Mouse (Mus musculus): ENCODE results near the gene Tfap4. TPM values are rescaled to one million over a fixed set of nuclear protein-coding genes. Genes with fewer than 3 reads are reported as not detected.
A peak's percentile ranks its signal among the peaks of the same experiment; 100 is the strongest.

Gene Tfap4
- polyA plus RNA-seq, 1 experiment, result 1.9 TPM

GRCm38 (mm10) chr16:4597296-4597695 lies 37.6 kb upstream of the Tfap4 start:
- no peaks in the 10 kb centered on the region for H3K27me3 ChIP-seq (ENCODE audit: control insufficient read depth, insufficient read depth, low read length)
- H3K4me3 ChIP-seq (ENCODE audit: control insufficient read depth, low read depth, low read length), result no peak overlapping the region
- TF ChIP-seq CTCF (IDR thresholded peaks at IDR 0.05; ENCODE audit: control insufficient read depth, insufficient read depth, insufficient replicate concordance, low read depth, low read length) (no peak), POLR2A (IDR thresholded peaks at IDR 0.05; ENCODE audit: control insufficient read depth, low read depth, low read length) (no peak)
- no peaks in the 10 kb centered on the region for H3K36me3 ChIP-seq (ENCODE audit: control insufficient read depth, insufficient read depth, low read length)
- no peak overlapping the region for H3K27ac ChIP-seq (ENCODE audit: control insufficient read depth, insufficient read depth, low read depth, low read length)
- peaks cover 14% of the 10 kb centered on the region for H3K4me1 ChIP-seq (ENCODE audit: control insufficient read depth, insufficient read depth, low read length)

- Histone ChIP-seq H3K27ac (ENCODE audit: control insufficient read depth, insufficient read depth, low read depth, low read length) (no peak overlapping the region), H3K36me3 (ENCODE audit: control insufficient read depth, insufficient read depth, low read length) (no peaks in the 10 kb centered on the region), H3K4me1 (ENCODE audit: control insufficient read depth, insufficient read depth, low read length) (peaks cover 12% of the 10 kb centered on the region)
Measured at GRCm38 (mm10) chr16:4596836-4597235, 37.2 kb upstream of the Tfap4 start.

DNA sequence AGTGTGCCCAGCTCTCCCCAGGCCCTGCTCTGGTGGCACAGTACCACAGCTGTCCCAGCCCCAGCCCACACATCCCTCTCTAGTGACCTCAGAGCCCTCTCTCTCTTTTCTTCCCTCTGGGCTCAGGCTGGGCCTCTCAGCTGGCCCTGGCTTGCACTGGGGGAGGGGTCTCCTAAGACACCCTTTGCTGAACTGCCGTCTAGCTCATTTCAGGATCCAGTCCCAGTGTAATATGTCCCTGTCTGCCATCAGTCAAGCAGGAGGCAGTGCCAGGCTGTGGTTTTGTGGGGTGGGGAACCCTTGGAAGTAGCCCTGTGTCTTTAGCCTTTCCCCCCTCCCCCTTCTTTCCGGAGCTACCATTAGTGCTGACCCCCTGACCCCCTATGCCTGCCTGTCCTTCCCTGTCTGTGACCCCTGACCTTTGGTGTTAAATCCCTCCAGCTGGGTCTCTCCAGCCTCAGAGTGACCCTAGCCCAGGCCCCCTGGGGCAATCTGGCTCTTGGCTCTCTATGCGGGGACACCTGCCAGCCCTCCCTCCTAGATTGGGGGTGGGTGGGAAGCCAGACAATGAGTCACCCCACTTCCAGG lies 36.6 kb upstream of the Tfap4 start:
- H3K4me1 ChIP-seq (ENCODE audit: control insufficient read depth, insufficient read depth, low read length), result peaks cover 12% of the 10 kb centered on the region

More at GRCm38 (mm10) chr16:4596836-4597235, 37.2 kb upstream of the Tfap4 start:
- no peak overlapping the region for H3K4me3 ChIP-seq (ENCODE audit: control insufficient read depth, low read depth, low read length)
- TF ChIP-seq POLR2A (IDR thresholded peaks at IDR 0.05; ENCODE audit: control insufficient read depth, low read depth, low read length) (no peak), CTCF (IDR thresholded peaks at IDR 0.05; ENCODE audit: control insufficient read depth, insufficient read depth, insufficient replicate concordance, low read depth, low read length) (no peak)
- H3K27me3 ChIP-seq (ENCODE audit: control insufficient read depth, insufficient read depth, low read length), result no peaks in the 10 kb centered on the region

GRCm38 (mm10) chr16:4595527-4595963 lies 35.9 kb upstream of the Tfap4 start:
- Histone ChIP-seq H3K36me3 (ENCODE audit: control insufficient read depth, insufficient read depth, low read length) (no peaks in the 10 kb centered on the region), H3K4me3 (ENCODE audit: control insufficient read depth, low read depth, low read length) (no peak overlapping the region), H3K4me1 (ENCODE audit: control insufficient read depth, insufficient read depth, low read length) (peaks cover 12% of the 10 kb centered on the region), H3K27me3 (ENCODE audit: control insufficient read depth, insufficient read depth, low read length) (no peaks in the 10 kb centered on the region), H3K27ac (ENCODE audit: control insufficient read depth, insufficient read depth, low read depth, low read length) (no peak overlapping the region)
- TF ChIP-seq CTCF (IDR thresholded peaks at IDR 0.05; ENCODE audit: control insufficient read depth, insufficient read depth, insufficient replicate concordance, low read depth, low read length), result no peak
- no peak for TF ChIP-seq POLR2A (IDR thresholded peaks at IDR 0.05; ENCODE audit: control insufficient read depth, low read depth, low read length)

More for the DNA sequence above, 36.6 kb upstream of the Tfap4 start:
- TF ChIP-seq POLR2A (IDR thresholded peaks at IDR 0.05; ENCODE audit: control insufficient read depth, low read depth, low read length), result no peak
- TF ChIP-seq CTCF (IDR thresholded peaks at IDR 0.05; ENCODE audit: control insufficient read depth, insufficient read depth, insufficient replicate concordance, low read depth, low read length), result no peak
- no peak overlapping the region for H3K27ac ChIP-seq (ENCODE audit: control insufficient read depth, insufficient read depth, low read depth, low read length)
- H3K27me3 ChIP-seq (ENCODE audit: control insufficient read depth, insufficient read depth, low read length), result no peaks in the 10 kb centered on the region
- no peaks in the 10 kb centered on the region for H3K36me3 ChIP-seq (ENCODE audit: control insufficient read depth, insufficient read depth, low read length)
- no peak overlapping the region for H3K4me3 ChIP-seq (ENCODE audit: control insufficient read depth, low read depth, low read length)

GRCm38 (mm10) chr16:4594814-4595526 lies 35.3 kb upstream of the Tfap4 start:
- Histone ChIP-seq H3K4me3 (ENCODE audit: control insufficient read depth, low read depth, low read length) (peak overlapping the region; percentile 83), H3K4me1 (ENCODE audit: control insufficient read depth, insufficient read depth, low read length) (peaks cover 12% of the 10 kb centered on the region), H3K27ac (ENCODE audit: control insufficient read depth, insufficient read depth, low read depth, low read length) (peak overlapping the region; percentile 66; the same call in 1 of the 2 replicates), H3K36me3 (ENCODE audit: control insufficient read depth, insufficient read depth, low read length) (no peaks in the 10 kb centered on the region), H3K27me3 (ENCODE audit: control insufficient read depth, insufficient read depth, low read length) (no peaks in the 10 kb centered on the region)
- TF ChIP-seq CTCF (IDR thresholded peaks at IDR 0.05; ENCODE audit: control insufficient read depth, insufficient read depth, insufficient replicate concordance, low read depth, low read length) (no peak), POLR2A (IDR thresholded peaks at IDR 0.05; ENCODE audit: control insufficient read depth, low read depth, low read length) (no peak)

DNA sequence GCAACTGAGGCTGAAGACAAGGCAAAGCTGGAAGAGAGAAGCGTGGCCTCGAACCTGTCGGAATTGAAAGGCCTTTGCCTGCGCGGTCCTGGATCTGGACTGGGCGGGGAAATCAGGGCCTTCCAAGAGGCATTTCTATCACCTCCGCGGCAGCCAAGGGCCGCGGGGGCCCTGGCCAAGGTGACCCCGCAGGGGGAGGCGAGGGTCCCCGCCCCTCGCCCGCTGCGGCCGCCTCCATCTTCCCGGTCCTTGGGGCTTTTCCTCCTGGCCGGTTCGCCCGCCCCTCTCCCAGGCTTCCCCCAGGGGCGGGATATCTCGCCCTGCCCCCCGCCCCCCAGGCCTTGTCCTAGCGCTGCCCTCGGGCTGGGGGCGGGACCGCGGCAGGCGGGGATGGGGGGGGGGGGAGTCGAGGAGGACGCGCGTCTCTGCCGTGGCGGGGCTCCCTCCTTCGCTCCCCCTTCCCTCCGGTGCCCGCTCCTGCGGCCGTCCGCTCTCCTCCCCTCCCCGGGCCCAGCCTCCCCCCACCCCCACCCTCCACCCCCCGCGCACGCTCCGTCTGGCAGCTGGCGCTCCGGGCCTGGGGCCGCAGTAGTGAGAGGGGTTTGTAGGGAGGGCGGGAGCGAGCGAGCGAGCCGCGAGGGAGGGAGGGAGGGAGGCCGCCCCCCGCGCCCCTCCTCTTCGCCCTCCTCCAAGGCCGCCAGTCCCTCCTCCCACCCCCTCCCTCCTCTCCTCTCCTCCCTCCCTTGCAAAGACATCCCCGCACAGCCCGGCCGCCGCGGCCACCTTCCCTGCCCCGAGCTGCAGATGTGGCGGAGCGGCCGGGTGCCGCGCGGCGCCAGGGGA lies 34.5 kb upstream of the Tfap4 start, which contains the start of gene Glis2:
Gene Glis2, plus strand, starts transcription at position 743 of the 843 bp plus-strand sequence.
- Histone ChIP-seq H3K27ac (ENCODE audit: control insufficient read depth, insufficient read depth, low read depth, low read length) (peak within 1 kb of the TSS; percentile 66), H3K4me1 (ENCODE audit: control insufficient read depth, insufficient read depth, low read length) (peaks cover 12% of the 10 kb centered on the region), H3K36me3 (ENCODE audit: control insufficient read depth, insufficient read depth, low read length) (no peaks in the 10 kb centered on the region), H3K27me3 (ENCODE audit: control insufficient read depth, insufficient read depth, low read length) (no peaks in the 10 kb centered on the region), H3K4me3 (ENCODE audit: control insufficient read depth, low read depth, low read length) (peak within 1 kb of the TSS; percentile 83)
- TF ChIP-seq CTCF (IDR thresholded peaks at IDR 0.05; ENCODE audit: control insufficient read depth, insufficient read depth, insufficient replicate concordance, low read depth, low read length), result no peak
- TF ChIP-seq POLR2A (IDR thresholded peaks at IDR 0.05; ENCODE audit: control insufficient read depth, low read depth, low read length), result no peak
